Mouse (Mus musculus): ENCODE measurements around the gene Thsd4. TPM values are rescaled to one million over a fixed set of nuclear protein-coding genes. Genes with fewer than 3 reads are reported as not detected.
A peak's percentile ranks its signal among the peaks of the same experiment; 100 is the strongest.

The Thsd4 gene
- polyA plus RNA-seq, 1 experiment from 2014 or later, result 5.0 TPM

- Histone ChIP-seq H3K4me1 (replicated peaks; ENCODE audit: control insufficient read depth, insufficient read depth, low read length) (peaks cover 14% of the 10 kb centered on the region), H3K27ac (ENCODE audit: low read length) (no peak overlapping the region)
- no peak for ATAC-seq
Observed at GRCm38 (mm10) chr9:60441274-60441902, 80.5 kb downstream of the Thsd4 start.

DNA sequence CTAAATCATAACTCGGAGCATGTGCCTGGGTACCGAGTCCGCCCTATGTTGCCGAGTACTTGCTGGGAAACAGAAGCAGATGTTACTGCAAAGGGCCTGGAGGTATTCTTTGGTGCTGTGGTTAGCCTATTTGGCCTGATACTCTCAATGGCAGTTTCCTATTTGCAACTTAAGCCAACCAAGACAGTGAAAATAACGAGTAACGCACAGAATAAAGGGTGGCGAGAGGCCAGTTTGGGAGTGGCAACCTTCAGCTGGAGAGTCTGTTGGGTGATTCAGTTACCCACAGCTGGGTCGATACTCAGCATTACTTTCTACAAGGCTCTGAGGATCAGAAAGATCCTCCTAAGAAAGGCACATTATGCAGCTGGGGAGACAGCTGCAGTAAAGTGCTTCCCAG, 81.3 kb downstream of the Thsd4 start:
- no peaks in the 10 kb centered on the region for H3K9me3 ChIP-seq (ENCODE audit: control insufficient read depth, low read length)
- no peak overlapping the region for H3K4me2 ChIP-seq (ENCODE audit: low read length)
- no peaks in the 10 kb centered on the region for H3K27me3 ChIP-seq (replicated peaks; ENCODE audit: control insufficient read depth, insufficient read depth, low read length)
- H3K27ac ChIP-seq (ENCODE audit: low read length), result no peak overlapping the region
- no peak overlapping the region for H3K9ac ChIP-seq (replicated peaks; ENCODE audit: low read depth, low read length)
- no peak for ATAC-seq
- H3K4me3 ChIP-seq (replicated peaks; ENCODE audit: low read length), result no peak overlapping the region
- 67% methylated on average over 8 of the region's 8 CpGs for WGBS
- peaks cover 6% of the 10 kb centered on the region for H3K4me1 ChIP-seq (replicated peaks; ENCODE audit: control insufficient read depth, insufficient read depth, low read length)
- H3K36me3 ChIP-seq (ENCODE audit: control insufficient read depth, insufficient read depth), result no peaks in the 10 kb centered on the region

More at GRCm38 (mm10) chr9:60441274-60441902, 80.5 kb downstream of the Thsd4 start:
- Histone ChIP-seq H3K27me3 (replicated peaks; ENCODE audit: control insufficient read depth, insufficient read depth, low read length) (no peaks in the 10 kb centered on the region), H3K9me3 (ENCODE audit: control insufficient read depth, low read length) (no peaks in the 10 kb centered on the region), H3K36me3 (ENCODE audit: control insufficient read depth, insufficient read depth) (no peaks in the 10 kb centered on the region), H3K4me3 (replicated peaks; ENCODE audit: low read length) (no peak overlapping the region), H3K4me2 (ENCODE audit: low read length) (no peak overlapping the region), H3K9ac (replicated peaks; ENCODE audit: low read depth, low read length) (no peak overlapping the region)
- WGBS, result 65% methylated on average over 10 of the region's 10 CpGs

DNA sequence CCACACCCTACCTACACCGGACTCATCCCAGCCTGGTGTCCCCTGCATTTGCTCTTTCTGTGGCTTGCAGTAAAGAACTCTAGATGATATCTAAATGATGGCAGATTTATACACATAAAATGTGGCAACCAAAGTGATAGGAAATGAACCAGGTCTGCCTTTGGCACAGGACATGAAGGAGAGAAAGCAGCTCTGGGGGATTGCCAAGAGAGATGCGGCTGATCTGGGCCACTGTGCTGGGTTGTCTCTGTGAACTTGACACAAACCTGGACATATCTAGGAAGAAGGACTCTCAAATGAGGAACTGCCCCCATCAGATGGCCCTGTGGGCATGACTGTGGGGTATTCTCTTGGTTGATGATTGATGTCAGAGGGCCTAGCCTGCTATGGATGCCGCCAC, 85.6 kb downstream of the Thsd4 start:
- ATAC-seq, result no peak
- Histone ChIP-seq H3K9me3 (ENCODE audit: control insufficient read depth, low read length) (no peaks in the 10 kb centered on the region), H3K9ac (replicated peaks; ENCODE audit: low read depth, low read length) (no peak overlapping the region), H3K27me3 (replicated peaks; ENCODE audit: control insufficient read depth, insufficient read depth, low read length) (no peaks in the 10 kb centered on the region), H3K4me3 (replicated peaks; ENCODE audit: low read length) (no peak overlapping the region), H3K4me2 (ENCODE audit: low read length) (no peak overlapping the region), H3K4me1 (replicated peaks; ENCODE audit: control insufficient read depth, insufficient read depth, low read length) (0 out of 2 replicates have a peak, but pooled peaks cover 2% of the 10 kb centered on the region), H3K36me3 (ENCODE audit: control insufficient read depth, insufficient read depth) (no peaks in the 10 kb centered on the region), H3K27ac (ENCODE audit: low read length) (no peak overlapping the region)
- 91% methylated on average over 3 of the region's 3 CpGs for WGBS

- WGBS, result 21% methylated on average over 2 of the region's 2 CpGs
- H3K9ac ChIP-seq (replicated peaks; ENCODE audit: low read depth, low read length), result no peak overlapping the region
- H3K27me3 ChIP-seq (replicated peaks; ENCODE audit: control insufficient read depth, insufficient read depth, low read length), result no peaks in the 10 kb centered on the region
- H3K4me3 ChIP-seq (replicated peaks; ENCODE audit: low read length), result no peak overlapping the region
- no peak for ATAC-seq
- no peaks in the 10 kb centered on the region for H3K9me3 ChIP-seq (ENCODE audit: control insufficient read depth, low read length)
- H3K4me2 ChIP-seq (ENCODE audit: low read length), result no peak overlapping the region
- 0 out of 2 replicates have a peak, but pooled peaks cover 7% of the 10 kb centered on the region for H3K4me1 ChIP-seq (replicated peaks; ENCODE audit: control insufficient read depth, insufficient read depth, low read length)
- no peak overlapping the region for H3K27ac ChIP-seq (ENCODE audit: low read length)
- no peaks in the 10 kb centered on the region for H3K36me3 ChIP-seq (ENCODE audit: control insufficient read depth, insufficient read depth)
Observed at GRCm38 (mm10) chr9:60434093-60434492, 87.8 kb downstream of the Thsd4 start.

DNA sequence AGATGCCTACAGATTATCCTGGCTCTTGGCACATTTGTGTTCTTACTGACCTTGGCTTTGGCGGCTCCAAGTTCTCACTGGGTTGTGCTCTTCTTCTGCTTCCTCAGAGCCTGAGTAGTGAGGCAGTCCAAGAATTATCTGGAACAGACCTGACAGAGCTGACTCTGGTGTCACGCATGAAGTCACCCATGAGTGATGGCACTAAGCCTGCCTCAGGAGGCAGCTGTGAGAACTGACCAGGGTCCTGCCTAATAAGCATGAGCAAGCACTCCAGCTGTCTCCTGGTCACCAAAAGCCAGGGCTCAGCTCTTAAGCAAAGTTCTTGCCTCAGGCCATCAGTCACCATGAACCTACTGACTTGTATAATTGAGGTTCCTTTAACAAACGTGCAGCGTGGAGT, 89.9 kb downstream of the Thsd4 start:
- no peaks in the 10 kb centered on the region for H3K36me3 ChIP-seq (ENCODE audit: control insufficient read depth, insufficient read depth)
- 0 out of 2 replicates have a peak, but pooled peaks cover 7% of the 10 kb centered on the region for H3K4me1 ChIP-seq (replicated peaks; ENCODE audit: control insufficient read depth, insufficient read depth, low read length)
- no peak overlapping the region for H3K27ac ChIP-seq (ENCODE audit: low read length)
- H3K9ac ChIP-seq (replicated peaks; ENCODE audit: low read depth, low read length), result no peak overlapping the region
- no peak for ATAC-seq
- no peaks in the 10 kb centered on the region for H3K27me3 ChIP-seq (replicated peaks; ENCODE audit: control insufficient read depth, insufficient read depth, low read length)
- no peak overlapping the region for H3K4me3 ChIP-seq (replicated peaks; ENCODE audit: low read length)
- 93% methylated on average over 4 of the region's 4 CpGs for WGBS
- H3K9me3 ChIP-seq (ENCODE audit: control insufficient read depth, low read length), result no peaks in the 10 kb centered on the region
- H3K4me2 ChIP-seq (ENCODE audit: low read length), result no peak overlapping the region

DNA sequence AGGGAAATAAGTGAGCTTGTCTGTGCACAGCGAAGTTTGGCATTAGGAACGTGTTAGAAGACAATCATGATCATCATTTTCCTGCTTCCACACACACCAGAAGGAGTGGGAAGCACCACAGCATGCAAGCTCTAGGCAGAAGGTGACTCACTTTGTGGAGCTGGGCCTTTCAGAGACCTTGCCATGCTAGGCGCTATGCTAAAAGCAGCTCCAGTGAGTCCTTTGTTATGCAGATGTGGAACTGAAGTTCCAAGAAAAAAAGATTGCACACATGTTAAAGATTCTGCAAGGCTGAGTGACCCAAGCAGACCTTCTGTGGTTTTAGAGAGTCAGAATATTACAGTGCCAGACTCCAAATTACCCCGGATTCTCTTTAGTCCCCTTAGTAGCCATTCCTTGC, 91.8 kb downstream of the Thsd4 start:
- Histone ChIP-seq H3K9ac (replicated peaks; ENCODE audit: low read depth, low read length) (no peak overlapping the region), H3K36me3 (ENCODE audit: control insufficient read depth, insufficient read depth) (no peaks in the 10 kb centered on the region), H3K27ac (ENCODE audit: low read length) (no peak overlapping the region), H3K4me3 (replicated peaks; ENCODE audit: low read length) (no peak overlapping the region), H3K4me2 (ENCODE audit: low read length) (no peak overlapping the region), H3K9me3 (ENCODE audit: control insufficient read depth, low read length) (no peaks in the 10 kb centered on the region), H3K4me1 (replicated peaks; ENCODE audit: control insufficient read depth, insufficient read depth, low read length) (0 out of 2 replicates have a peak, but pooled peaks cover 7% of the 10 kb centered on the region), H3K27me3 (replicated peaks; ENCODE audit: control insufficient read depth, insufficient read depth, low read length) (no peaks in the 10 kb centered on the region)
- no peak for ATAC-seq
- WGBS, result 47% methylated on average over 4 of the region's 4 CpGs

DNA sequence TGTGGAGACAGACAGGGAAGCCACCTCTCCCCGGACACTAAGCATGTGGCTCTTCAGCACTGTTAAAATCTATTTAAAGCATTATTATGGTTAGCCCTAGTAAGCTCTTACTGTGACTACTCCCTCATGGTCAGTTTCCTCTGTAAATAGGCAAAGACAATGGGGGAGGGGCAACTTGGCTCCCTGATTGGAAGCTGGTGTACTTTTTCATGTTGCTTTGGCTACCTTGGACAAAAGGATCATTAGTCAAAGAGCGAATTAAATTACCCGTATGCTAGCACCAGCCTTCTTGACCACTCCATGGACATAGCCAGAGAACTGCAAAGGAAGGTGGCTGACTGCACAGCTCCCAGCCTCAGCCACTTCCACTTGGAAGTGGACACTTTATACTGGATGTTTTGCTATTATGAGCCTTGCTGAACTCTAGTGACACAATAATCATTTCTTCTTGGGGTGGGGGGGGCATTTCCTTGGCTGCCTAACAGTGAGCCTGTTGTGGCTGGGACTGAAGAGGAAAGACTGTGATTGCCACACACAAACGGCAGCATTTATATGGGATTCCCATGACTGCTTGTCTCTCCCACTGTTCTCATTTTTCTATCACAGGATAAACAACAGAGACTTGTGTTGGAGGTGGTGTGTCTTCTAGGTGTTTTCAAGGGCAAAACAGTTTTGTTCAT, 107.6 kb downstream of the Thsd4 start:
- H3K9ac ChIP-seq (replicated peaks; ENCODE audit: low read depth, low read length), result no peak overlapping the region
- no peak overlapping the region for H3K4me2 ChIP-seq (ENCODE audit: low read length)
- H3K4me3 ChIP-seq (replicated peaks; ENCODE audit: low read length), result no peak overlapping the region
- no peaks in the 10 kb centered on the region for H3K27me3 ChIP-seq (replicated peaks; ENCODE audit: control insufficient read depth, insufficient read depth, low read length)
- no peaks in the 10 kb centered on the region for H3K9me3 ChIP-seq (ENCODE audit: control insufficient read depth, low read length)
- ATAC-seq, result no peak
- H3K4me1 ChIP-seq (replicated peaks; ENCODE audit: control insufficient read depth, insufficient read depth, low read length), result peaks cover 4% of the 10 kb centered on the region; the same call in 1 of the 2 replicates
- H3K27ac ChIP-seq (ENCODE audit: low read length), result no peak overlapping the region
- WGBS, result 19% methylated on average over 4 of the region's 4 CpGs
- H3K36me3 ChIP-seq (ENCODE audit: control insufficient read depth, insufficient read depth), result no peaks in the 10 kb centered on the region

GRCm38 (mm10) chr9:60410872-60411635, 110.8 kb downstream of the Thsd4 start:
- H3K4me3 ChIP-seq (replicated peaks; ENCODE audit: low read length), result no peak overlapping the region
- H3K9me3 ChIP-seq (ENCODE audit: control insufficient read depth, low read length), result no peaks in the 10 kb centered on the region
- H3K9ac ChIP-seq (replicated peaks; ENCODE audit: low read depth, low read length), result no peak overlapping the region
- WGBS, result 57% methylated on average over 17 of the region's 17 CpGs
- H3K27ac ChIP-seq (ENCODE audit: low read length), result no peak overlapping the region
- H3K36me3 ChIP-seq (ENCODE audit: control insufficient read depth, insufficient read depth), result no peaks in the 10 kb centered on the region
- ATAC-seq, result no peak
- H3K27me3 ChIP-seq (replicated peaks; ENCODE audit: control insufficient read depth, insufficient read depth, low read length), result no peaks in the 10 kb centered on the region
- H3K4me2 ChIP-seq (ENCODE audit: low read length), result no peak overlapping the region
- peaks cover 4% of the 10 kb centered on the region; the same call in 1 of the 2 replicates for H3K4me1 ChIP-seq (replicated peaks; ENCODE audit: control insufficient read depth, insufficient read depth, low read length)

DNA sequence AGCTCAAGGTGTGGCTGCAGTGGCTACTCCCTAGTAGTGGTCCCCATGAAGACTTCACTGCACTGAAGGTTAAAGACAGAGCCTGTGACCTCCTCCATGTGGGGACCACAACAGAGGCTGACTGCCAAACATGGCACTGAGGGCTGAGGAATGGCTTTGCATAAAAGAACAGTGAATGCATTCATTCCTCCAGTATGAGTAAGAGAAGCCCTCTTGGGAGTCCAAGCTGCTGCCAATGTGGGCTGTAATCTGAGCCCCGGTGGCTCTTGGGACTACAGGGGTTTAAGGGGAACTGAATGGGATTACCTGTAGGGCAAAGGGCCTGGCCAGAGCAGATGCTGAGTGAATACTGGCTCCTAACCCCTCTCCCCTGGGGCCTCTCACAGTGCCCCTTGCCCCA, 114.5 kb downstream of the Thsd4 start:
- no peaks in the 10 kb centered on the region for H3K36me3 ChIP-seq (ENCODE audit: control insufficient read depth, insufficient read depth)
- no peak overlapping the region for H3K27ac ChIP-seq (ENCODE audit: low read length)
- no peak overlapping the region for H3K4me3 ChIP-seq (replicated peaks; ENCODE audit: low read length)
- ATAC-seq, result 0 out of 2 replicates have a peak, but pooled peaks have one; percentile 33
- no peaks in the 10 kb centered on the region for H3K9me3 ChIP-seq (ENCODE audit: control insufficient read depth, low read length)
- H3K27me3 ChIP-seq (replicated peaks; ENCODE audit: control insufficient read depth, insufficient read depth, low read length), result no peaks in the 10 kb centered on the region
- H3K4me1 ChIP-seq (replicated peaks; ENCODE audit: control insufficient read depth, insufficient read depth, low read length), result 0 out of 2 replicates have a peak, but pooled peaks cover 4% of the 10 kb centered on the region
- no peak overlapping the region for H3K9ac ChIP-seq (replicated peaks; ENCODE audit: low read depth, low read length)
- no peak overlapping the region for H3K4me2 ChIP-seq (ENCODE audit: low read length)
- WGBS, result 0% methylated on average over 1 of the region's 1 CpGs
